Mouse (Mus musculus): Measurements from ENCODE around the gene 0610037L13Rik.

- no peak for TF ChIP-seq POLR2A (IDR thresholded peaks at IDR 0.05; ENCODE audit: low read depth, low read length)
- TF ChIP-seq CTCF (IDR thresholded peaks at IDR 0.05; ENCODE audit: extremely low read depth, insufficient read depth, insufficient read length, insufficient replicate concordance): no peak
Measured at GRCm38 (mm10) chr4:107944141-107944540, 54.5 kb downstream of the 0610037L13Rik start.

All from spleen, adult 2 months (tissue).